Mouse (Mus musculus) embryo, embryonic 11.5 days (tissue): ENCODE measurements at regions not wholly inside any gene's neighbourhood (a gene's known extent, or its start where the extent isn't known, plus 50 kb on each side); places are given as distances from the start of the nearest gene placed in this dataset.

Source experiments
- DNase-seq: peaks from one replicate; pipeline ENCODE4 v3.0.0-alpha.2; 2012; ENCODE audit warnings: low read depth, low spot score

GRCm38 (mm10) chr15:28823526-28823925, 620.0 kb downstream of the Dnah5 start:
- DNase-seq, result peak; percentile 22

- no peak for DNase-seq
These were observed 631.3 kb downstream of the Dnah5 start for GRCm38 (mm10) chr15:28834831-28835230.

GRCm38 (mm10) chr15:28840322-28840721, 636.8 kb downstream of the Dnah5 start:
- no peak for DNase-seq

GRCm38 (mm10) chr15:28856419-28856818, 652.9 kb downstream of the Dnah5 start:
- DNase-seq, result no peak

GRCm38 (mm10) chr15:28858176-28858575, 654.6 kb downstream of the Dnah5 start:
- DNase-seq, result no peak

GRCm38 (mm10) chr15:28864101-28864500, 660.5 kb downstream of the Dnah5 start:
- no peak for DNase-seq

- DNase-seq, result no peak
These were observed 661.4 kb downstream of the Dnah5 start for GRCm38 (mm10) chr15:28864913-28865312.

GRCm38 (mm10) chr15:28873001-28873400, 669.4 kb downstream of the Dnah5 start:
- DNase-seq, result no peak

- DNase-seq, result no peak
These were observed 692.8 kb downstream of the Dnah5 start for GRCm38 (mm10) chr15:28896248-28896808.

- DNase-seq, result no peak
These were observed 718.9 kb downstream of the Dnah5 start for GRCm38 (mm10) chr15:28922437-28922836.

GRCm38 (mm10) chr15:28948245-28948644, 744.7 kb downstream of the Dnah5 start:
- no peak for DNase-seq
